Mouse (Mus musculus) C2C12 (cell line): ENCODE results near the gene Med18. TPM values are rescaled to one million over a fixed set of nuclear protein-coding genes. Genes with fewer than 3 reads are reported as not detected.

ENCODE experiments used
- H3K27me3 ChIP-seq: one replicate; pipeline ENCODE4 v1.6.1; 2011; ENCODE audit not compliant: control insufficient read depth, insufficient read depth, insufficient read length
- H3K36me3 ChIP-seq: one replicate; pipeline ENCODE4 v1.6.1; 2011; ENCODE audit not compliant: control insufficient read depth, insufficient read depth
- H3K4me3 ChIP-seq: one replicate; pipeline ENCODE4 v1.5.1; 2011; ENCODE audit warnings: mild to moderate bottlenecking, control low read depth; ENCODE audit not compliant: poor library complexity, insufficient read depth, severe bottlenecking
- H3K79me2 ChIP-seq: one replicate; pipeline ENCODE4 v1.6.1; 2011; ENCODE audit not compliant: control insufficient read depth, insufficient read depth
- H3K79me3 ChIP-seq: one replicate; pipeline ENCODE4 v1.6.1; 2011; ENCODE audit warnings: low read depth, control low read depth
- H3ac ChIP-seq: one replicate; pipeline ENCODE3; 2011; ENCODE audit warnings: low read depth; ENCODE audit not compliant: control insufficient read depth, insufficient read length
- CEBPB ChIP-seq: IDR thresholded peaks from one replicate; pipeline ENCODE4 v1.6.1; 2011; ENCODE audit warnings: low read depth, mild to moderate bottlenecking, control low read depth, moderate library complexity
- CTCF ChIP-seq: IDR thresholded peaks from one replicate; pipeline ENCODE4 v1.5.1; 2011; ENCODE audit not compliant: control insufficient read depth, insufficient read depth, insufficient read length
- FOSL1 ChIP-seq: IDR thresholded peaks from one replicate; pipeline ENCODE4 v1.8.0; 2011; ENCODE audit warnings: mild to moderate bottlenecking, low read length; ENCODE audit not compliant: poor library complexity, insufficient read depth, severe bottlenecking
- MAX ChIP-seq: IDR thresholded peaks from one replicate; pipeline ENCODE4 v1.6.1; 2011; ENCODE audit warnings: mild to moderate bottlenecking, control low read depth
- MYOD1 ChIP-seq: IDR thresholded peaks from one replicate; pipeline ENCODE4 v1.6.1; 2011; ENCODE audit warnings: low read depth; ENCODE audit not compliant: control insufficient read depth, insufficient read length
- MYOG ChIP-seq: IDR thresholded peaks from one replicate; pipeline ENCODE4 v1.6.1; 2011; ENCODE audit not compliant: control insufficient read depth, insufficient read length; ENCODE audit errors: extremely low read depth
- USF1 ChIP-seq: IDR thresholded peaks from one replicate; pipeline ENCODE4 v1.6.1; 2011; ENCODE audit warnings: low read depth, mild to moderate bottlenecking, control low read depth, moderate library complexity
- polyA plus RNA-seq: library from polyadenylated mRNA; unstranded; fragments of >200 nt; fragmentation: generic; extraction: Trizol; gene quantifications from one replicate; pipeline ENCODE4 v1.2.1, GENCODE M21; 2012; ENCODE audit warnings: missing spikeins

Gene Med18
- polyA plus RNA-seq, 1 experiment, result 13.4 TPM

- TF ChIP-seq MYOD1, result no peak
- TF ChIP-seq MYOG, result no peak
- no peak for TF ChIP-seq CTCF
- peak; percentile 30 for TF ChIP-seq FOSL1
- no peak for TF ChIP-seq USF1
- no peak for TF ChIP-seq MAX
- peak; percentile 92 for TF ChIP-seq CEBPB
- H3K79me3 ChIP-seq, result no peaks in the 10 kb centered on the region
- no peaks in the 10 kb centered on the region for H3K36me3 ChIP-seq
- H3K79me2 ChIP-seq, result no peaks in the 10 kb centered on the region
- no peak overlapping the region for H3K4me3 ChIP-seq
- H3K27me3 ChIP-seq, result no peaks in the 10 kb centered on the region
- no peak overlapping the region for H3ac ChIP-seq
These were observed 12.5 kb upstream of the Med18 start for GRCm38 (mm10) chr4:132475895-132476878.

- TF ChIP-seq CEBPB (no peak), FOSL1 (no peak), MYOD1 (no peak), CTCF (no peak)
- no peaks in the 10 kb centered on the region for H3K79me2 ChIP-seq
- H3K79me3 ChIP-seq, result no peaks in the 10 kb centered on the region
- no peak overlapping the region for H3ac ChIP-seq
- H3K27me3 ChIP-seq, result no peaks in the 10 kb centered on the region
- no peaks in the 10 kb centered on the region for H3K36me3 ChIP-seq
- no peak overlapping the region for H3K4me3 ChIP-seq
These were observed 10.9 kb upstream of the Med18 start for GRCm38 (mm10) chr4:132474631-132475030.

GRCm38 (mm10) chr4:132473411-132473810 is 9.7 kb upstream of the Med18 start:
- Histone ChIP-seq H3K79me3 (no peaks in the 10 kb centered on the region), H3K27me3 (no peaks in the 10 kb centered on the region), H3K36me3 (no peaks in the 10 kb centered on the region), H3K79me2 (no peaks in the 10 kb centered on the region), H3ac (no peak overlapping the region), H3K4me3 (no peak overlapping the region)
- TF ChIP-seq MYOG, result no peak

- H3K27me3 ChIP-seq, result no peaks in the 10 kb centered on the region
- TF ChIP-seq MYOG, result no peak
- no peak for TF ChIP-seq MAX
- no peak for TF ChIP-seq CTCF
- no peak for TF ChIP-seq FOSL1
- TF ChIP-seq USF1, result no peak
- no peak for TF ChIP-seq CEBPB
- TF ChIP-seq MYOD1, result no peak
These were observed 6.2 kb upstream of the Med18 start for GRCm38 (mm10) chr4:132469873-132470272.

GRCm38 (mm10) chr4:132464255-132464613 is 513 bp upstream of the Med18 start:
- peaks cover 45% of the 10 kb centered on the region for H3K79me2 ChIP-seq
- H3K36me3 ChIP-seq, result peaks cover 31% of the 10 kb centered on the region
- H3K27me3 ChIP-seq, result no peaks in the 10 kb centered on the region
- H3K79me3 ChIP-seq, result peaks cover 33% of the 10 kb centered on the region
- H3ac ChIP-seq, result no peak overlapping the region
- H3K4me3 ChIP-seq, result peak overlapping the region; percentile 85
- TF ChIP-seq FOSL1 (no peak), CEBPB (no peak), MAX (no peak), CTCF (no peak), USF1 (no peak), MYOD1 (no peak), MYOG (no peak)

More at GRCm38 (mm10) chr4:132469873-132470272, 6.2 kb upstream of the Med18 start:
- Histone ChIP-seq H3K4me3 (no peak overlapping the region), H3K36me3 (no peaks in the 10 kb centered on the region), H3K79me3 (no peaks in the 10 kb centered on the region), H3ac (no peak overlapping the region), H3K79me2 (no peaks in the 10 kb centered on the region)

- peaks cover 56% of the 10 kb centered on the region for H3K79me2 ChIP-seq
- peak overlapping the region; percentile 92 for H3ac ChIP-seq
- H3K79me3 ChIP-seq, result peaks cover 38% of the 10 kb centered on the region
- no peak for TF ChIP-seq CEBPB
- no peak for TF ChIP-seq CTCF
- TF ChIP-seq MYOG, result no peak
- TF ChIP-seq MAX, result no peak
- no peak for TF ChIP-seq MYOD1
- TF ChIP-seq USF1, result no peak
- no peak for TF ChIP-seq FOSL1
- no peaks in the 10 kb centered on the region for H3K27me3 ChIP-seq
- H3K36me3 ChIP-seq, result peaks cover 44% of the 10 kb centered on the region
- peak overlapping the region; percentile 85 for H3K4me3 ChIP-seq
These were observed 885 bp downstream of the Med18 start for GRCm38 (mm10) chr4:132462836-132463235.
